Mouse (Mus musculus): ENCODE measurements around the gene Ceacam9. TPM values are rescaled to one million over a fixed set of nuclear protein-coding genes. Genes with fewer than 3 reads are reported as not detected.

Ceacam9 gene
- polyA plus RNA-seq (2015; fragmentation: Illumina TruSeq; extraction: RNeasy Lipid Tissue Mini Kit (QIAGEN cat#74804); ENCODE audit: low read depth, low replicate concordance) = 0.55 TPM

GRCm38 (mm10) chr7:16721629-16722028 is at the start of gene Ceacam9:
TSS of gene Ceacam9 (plus strand) at chr7:16721929.

GRCm38 (mm10) chr7:16675605-16676004 is 46.1 kb upstream of the Ceacam9 start, which contains the start of gene Ceacam15:
TSS of gene Ceacam15 (minus strand) at chr7:16675705.

GRCm38 (mm10) chr7:16738073-16738696 is 16.5 kb downstream of the Ceacam9 start, which contains the start of gene Ap2s1:
TSS of gene Ap2s1 (plus strand) at chr7:16738410.

Other genes with a start within 250 kb of the Ceacam9 start
- 7.1 TPM for gene Npas1, start 244.2 kb upstream of the Ceacam9 start, polyA plus RNA-seq (2015; fragmentation: Illumina TruSeq; extraction: RNeasy Lipid Tissue Mini Kit (QIAGEN cat#74804); ENCODE audit: low read depth, low replicate concordance)
- gene Arhgap35, start 106.9 kb upstream of the Ceacam9 start, polyA plus RNA-seq (2015; fragmentation: Illumina TruSeq; extraction: RNeasy Lipid Tissue Mini Kit (QIAGEN cat#74804); ENCODE audit: low read depth, low replicate concordance) = 60.4 TPM
- gene Ceacam15, start 46.2 kb upstream of the Ceacam9 start, polyA plus RNA-seq (2015; fragmentation: Illumina TruSeq; extraction: RNeasy Lipid Tissue Mini Kit (QIAGEN cat#74804); ENCODE audit: low read depth, low replicate concordance) = not detected
- gene Ap2s1, start 16.5 kb downstream of the Ceacam9 start, polyA plus RNA-seq (2015; fragmentation: Illumina TruSeq; extraction: RNeasy Lipid Tissue Mini Kit (QIAGEN cat#74804); ENCODE audit: low read depth, low replicate concordance) = 421 TPM
- 2.6 TPM for gene Slc1a5, start 59.4 kb downstream of the Ceacam9 start, polyA plus RNA-seq (2015; fragmentation: Illumina TruSeq; extraction: RNeasy Lipid Tissue Mini Kit (QIAGEN cat#74804); ENCODE audit: low read depth, low replicate concordance)
- 165 TPM for gene Strn4, start 94.0 kb downstream of the Ceacam9 start, polyA plus RNA-seq (2015; fragmentation: Illumina TruSeq; extraction: RNeasy Lipid Tissue Mini Kit (QIAGEN cat#74804); ENCODE audit: low read depth, low replicate concordance)
- 36.4 TPM for gene Fkrp, start 94.8 kb downstream of the Ceacam9 start, polyA plus RNA-seq (2015; fragmentation: Illumina TruSeq; extraction: RNeasy Lipid Tissue Mini Kit (QIAGEN cat#74804); ENCODE audit: low read depth, low replicate concordance)
- 4.0 TPM for gene Prkd2, start 121.0 kb downstream of the Ceacam9 start, polyA plus RNA-seq (2015; fragmentation: Illumina TruSeq; extraction: RNeasy Lipid Tissue Mini Kit (QIAGEN cat#74804); ENCODE audit: low read depth, low replicate concordance)
- 69.7 TPM for gene Dact3, start 153.4 kb downstream of the Ceacam9 start, polyA plus RNA-seq (2015; fragmentation: Illumina TruSeq; extraction: RNeasy Lipid Tissue Mini Kit (QIAGEN cat#74804); ENCODE audit: low read depth, low replicate concordance)
- gene Gng8, start 169.9 kb downstream of the Ceacam9 start, polyA plus RNA-seq (2015; fragmentation: Illumina TruSeq; extraction: RNeasy Lipid Tissue Mini Kit (QIAGEN cat#74804); ENCODE audit: low read depth, low replicate concordance) = 5.7 TPM
- not detected for gene Ptgir, start 184.6 kb downstream of the Ceacam9 start, polyA plus RNA-seq (2015; fragmentation: Illumina TruSeq; extraction: RNeasy Lipid Tissue Mini Kit (QIAGEN cat#74804); ENCODE audit: low read depth, low replicate concordance)
- gene Calm3, start 202.2 kb downstream of the Ceacam9 start, polyA plus RNA-seq (2015; fragmentation: Illumina TruSeq; extraction: RNeasy Lipid Tissue Mini Kit (QIAGEN cat#74804); ENCODE audit: low read depth, low replicate concordance) = 1,467 TPM
- 160 TPM for gene Pnmal2, start 222.8 kb downstream of the Ceacam9 start, polyA plus RNA-seq (2015; fragmentation: Illumina TruSeq; extraction: RNeasy Lipid Tissue Mini Kit (QIAGEN cat#74804); ENCODE audit: low read depth, low replicate concordance)
- 101 TPM for gene Pnmal1, start 237.8 kb downstream of the Ceacam9 start, polyA plus RNA-seq (2015; fragmentation: Illumina TruSeq; extraction: RNeasy Lipid Tissue Mini Kit (QIAGEN cat#74804); ENCODE audit: low read depth, low replicate concordance)

Data from brain, adult 10 weeks (tissue).